In the genomic region with DNA sequence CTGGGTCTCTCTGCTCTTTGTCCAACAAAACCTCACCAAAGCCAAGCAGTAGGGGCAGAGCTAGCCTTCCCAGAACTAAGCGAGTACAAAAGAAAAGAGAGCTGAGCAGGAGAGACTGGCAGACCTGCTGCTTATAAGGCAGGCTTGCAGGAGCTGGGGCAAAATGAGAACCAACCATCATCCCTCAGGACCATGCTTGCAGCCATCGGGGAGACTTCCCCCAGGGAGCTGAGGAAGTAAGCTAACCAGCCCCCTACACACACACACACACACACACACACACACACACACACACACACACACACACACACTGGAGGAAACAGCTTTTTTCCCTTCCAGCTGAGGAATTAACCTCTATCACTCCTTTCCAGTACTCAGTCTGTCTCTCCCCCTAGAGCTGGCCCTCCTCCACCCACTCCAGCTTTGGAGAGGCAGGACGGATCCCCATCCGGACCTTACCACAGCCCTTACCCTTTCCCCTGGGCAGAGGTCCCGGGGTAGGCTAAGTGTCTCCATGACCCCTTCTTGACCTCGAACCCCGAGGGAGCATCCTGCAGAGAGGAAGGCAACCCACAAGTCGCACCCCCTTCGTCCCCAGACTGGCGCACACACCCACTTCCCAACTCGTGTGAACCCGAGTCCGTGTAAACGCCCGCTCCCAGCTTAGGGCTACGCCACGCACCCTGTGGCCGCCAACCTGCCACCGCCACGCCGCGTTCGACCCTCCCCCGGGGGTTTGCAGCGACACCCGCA, we compare ENCODE assay signal across 8 mouse cellular contexts. TPM values are rescaled to one million over a fixed set of nuclear protein-coding genes. Genes with fewer than 3 reads are reported as not detected.
DNase-seq lines count a peak whose midpoint lies in the region; ATAC-seq and TF ChIP-seq lines count a peak whose summit lies in the region.

No protein-coding gene starts in this region.

- H3K4me3 ChIP-seq in layer of hippocampus, adult 2 months, result peak overlapping the region; percentile 67
- H3K4me3 ChIP-seq in hindbrain, embryonic 14.5 days (replicated peaks; ENCODE audit: low read length), result peak overlapping the region; percentile 36
- peak overlapping the region; percentile 42 for H3K4me3 ChIP-seq in midbrain, postnatal 0 days (ENCODE audit: low read depth, low read length)

- peaks cover 36% of the 10 kb centered on the region for H3K4me1 ChIP-seq in hindbrain, embryonic 14.5 days (replicated peaks; ENCODE audit: control insufficient read depth, insufficient read depth, low read length)
- peaks cover 14% of the 10 kb centered on the region for H3K4me1 ChIP-seq in midbrain, postnatal 0 days (ENCODE audit: insufficient read depth, low read length)

- no peak for ATAC-seq in hindbrain, embryonic 14.5 days (ENCODE audit: low FRiP score)
- ATAC-seq in midbrain, postnatal 0 days (ENCODE audit: low FRiP score), result no peak

- H3K36me3 ChIP-seq in hindbrain, embryonic 14.5 days (replicated peaks; ENCODE audit: control insufficient read depth, insufficient read depth), result peaks cover 3% of the 10 kb centered on the region; the same call in 1 of the 2 replicates
- peaks cover 4% of the 10 kb centered on the region for H3K36me3 ChIP-seq in midbrain, postnatal 0 days (ENCODE audit: insufficient read depth, low read length)

- H3K27ac ChIP-seq in layer of hippocampus, adult 2 months, result peak overlapping the region; percentile 93
- no peak overlapping the region for H3K27ac ChIP-seq in hindbrain, embryonic 14.5 days
- no peak overlapping the region for H3K27ac ChIP-seq in midbrain, postnatal 0 days (ENCODE audit: low read depth, low read length)

- peak overlapping the region; percentile 86 for H3K4me2 ChIP-seq in hindbrain, embryonic 14.5 days (replicated peaks)
- H3K4me2 ChIP-seq in midbrain, postnatal 0 days (ENCODE audit: low read depth, low read length, poor library complexity, severe bottlenecking), result peak overlapping the region; percentile 65

- TF ChIP-seq CTCF in layer of hippocampus, adult 2 months (conservative IDR thresholded peaks at IDR 0.05), result no peak
- TF ChIP-seq CTCF in midbrain, postnatal 0 days (IDR thresholded peaks at IDR 0.05), result no peak

- 4% methylated on average over 25 of the region's 26 CpGs for WGBS in hindbrain, embryonic 14.5 days
- WGBS in midbrain, postnatal 0 days, result 8% methylated on average over 26 of the region's 26 CpGs

- H3K9me3 ChIP-seq in hindbrain, embryonic 14.5 days (ENCODE audit: control insufficient read depth, low read length), result no peaks in the 10 kb centered on the region
- H3K9me3 ChIP-seq in midbrain, postnatal 0 days (ENCODE audit: low read length), result no peaks in the 10 kb centered on the region

- peak overlapping the region; percentile 50 for H3K9ac ChIP-seq in hindbrain, embryonic 14.5 days
- H3K9ac ChIP-seq in midbrain, postnatal 0 days (replicated peaks; ENCODE audit: low read length, poor library complexity, severe bottlenecking), result peak overlapping the region; percentile 59

- peaks cover 34% of the 10 kb centered on the region for H3K27me3 ChIP-seq in hindbrain, embryonic 14.5 days (ENCODE audit: control insufficient read depth, insufficient read depth, low read length)
- no peaks in the 10 kb centered on the region for H3K27me3 ChIP-seq in midbrain, postnatal 0 days (ENCODE audit: insufficient read depth, low read length)

- DNase-seq in layer of hippocampus, adult 2 months (ENCODE audit: low spot score in 2 of 2), result no peak
- no peak for DNase-seq in layer of hippocampus, postnatal 10 days (ENCODE audit: low spot score in 2 of 2)
- peak; percentile 60 to 64 for DNase-seq in cerebellum, postnatal 25 days
- no peak for DNase-seq in hindbrain, embryonic 14.5 days (ENCODE audit: low spot score)
- DNase-seq in midbrain, postnatal 0 days (ENCODE audit: low spot score), result no peak
- DNase-seq in layer of hippocampus, adult 9-10 months (ENCODE audit: low spot score), result no peak
- DNase-seq in embryo, embryonic 9.5 days (ENCODE audit: extremely low spot score), result no peak
- DNase-seq in urinary bladder, postnatal 10 days (ENCODE audit: low spot score), result no peak

RNA-seq across cellular contexts. Expression of a gene that starts 30.0 kb away (rescaled TPM):
- total RNA-seq in layer of hippocampus, adult 2 months (2021), result 100 to 1,000 TPM; 226 to 232 TPM
- total RNA-seq in layer of hippocampus, postnatal 10 days (2021), result 100 to 1,000 TPM; 271 to 286 TPM
- 9.1 and 11.8 TPM in 2 replicates for polyA plus RNA-seq in hindbrain, embryonic 14.5 days (2014; fragmentation: Nextera tagmentation; extraction: Ambion mirVana)
- total RNA-seq in midbrain, postnatal 0 days (2014; rRNA removed), result 95.0 and 100 TPM in 2 replicates
- polyA plus RNA-seq in midbrain, postnatal 0 days (2015; fragmentation: Nextera tagmentation; extraction: Ambion mirVana), result 13.1 and 14.0 TPM in 2 replicates

RNA-seq across cellular contexts. Expression of a gene that starts 45.8 kb away (rescaled TPM):
- total RNA-seq in layer of hippocampus, adult 2 months (2021), result under 1 TPM in 1 of 2 experiments, not detected in 1; 0.25 TPM
- total RNA-seq in layer of hippocampus, postnatal 10 days (2021), result under 1 TPM in 1 of 2 experiments, not detected in 1; 0.22 TPM
- 0.41 TPM in 1 of 2 replicates, not detected in the other for polyA plus RNA-seq in hindbrain, embryonic 14.5 days (2014; fragmentation: Nextera tagmentation; extraction: Ambion mirVana)
- 0.28 TPM in 1 of 2 replicates, not detected in the other for total RNA-seq in midbrain, postnatal 0 days (2014; rRNA removed)
- 0.34 and 0.91 TPM in 2 replicates for polyA plus RNA-seq in midbrain, postnatal 0 days (2015; fragmentation: Nextera tagmentation; extraction: Ambion mirVana)

Comparison
In these comparisons a context has a peak if more than half of its experiments do, and no peak if none do; other contexts are left out.
1. DNase-seq: peak in cerebellum, postnatal 25 days (2 of 2); none in layer of hippocampus, adult 2 months (0 of 2), layer of hippocampus, postnatal 10 days (0 of 2), hindbrain, embryonic 14.5 days (single experiment), midbrain, postnatal 0 days (single experiment), layer of hippocampus, adult 9-10 months (single experiment), embryo, embryonic 9.5 days (single experiment) and urinary bladder, postnatal 10 days (single experiment).
2. Peak in every context shown above with its lines, with median percentiles within 50 percentile points of each other: H3K4me3 ChIP-seq.